Mouse (Mus musculus) CH12.LX (cell line): ENCODE measurements around the gene Appbp2. TPM values are rescaled to one million over a fixed set of nuclear protein-coding genes. Genes with fewer than 3 reads are reported as not detected.
A peak's percentile ranks its signal among the peaks of the same experiment; 100 is the strongest.

Source experiments
- DNase-seq: peaks from one replicate; pipeline ENCODE4 v3.0.0-alpha.2; 2013; ENCODE audit errors: extremely low read depth
- H3K27ac ChIP-seq: 2 replicates; pipeline ENCODE4 v1.5.1; 2012; ENCODE audit warnings: low read depth, mild to moderate bottlenecking, control low read depth, moderate library complexity; ENCODE audit not compliant: insufficient read depth
- H3K27me3 ChIP-seq: replicated peaks from 2 replicates; pipeline ENCODE3; 2012; ENCODE audit warnings: inconsistent platforms
- H3K36me3 ChIP-seq, 2 experiments: replicated peaks in 1 of 2; 2 replicates each; pipeline versions ENCODE3 to v1.6.1; 2012; ENCODE audit warnings: inconsistent platforms in 1 of 2, low read length in 1 of 2, mild to moderate bottlenecking in 1 of 2, mixed read lengths in 1 of 2, moderate library complexity in 1 of 2; ENCODE audit not compliant: control insufficient read depth in 1 of 2, insufficient read depth in 1 of 2
- H3K4me1 ChIP-seq, 2 experiments: 2 replicates each; pipeline ENCODE4 v1.6.1; 2012; ENCODE audit warnings: inconsistent platforms in 1 of 2, moderate library complexity in 1 of 2; ENCODE audit not compliant: insufficient read depth in 2 of 2, control insufficient read depth in 1 of 2
- H3K4me2 ChIP-seq: 2 replicates; pipeline ENCODE4 v1.6.1; 2012; ENCODE audit warnings: low read depth, mild to moderate bottlenecking, control low read depth; ENCODE audit not compliant: poor library complexity, insufficient read depth, severe bottlenecking
- H3K4me3 ChIP-seq, 3 experiments: fragments of 150-350 bp in 1 of 3; sonication (generic) in 1 of 3; replicated peaks in 1 of 3; 2 replicates each; pipeline versions ENCODE3 to v1.5.1; 2011 to 2012; ENCODE audit warnings: low read depth in 2 of 3, low read length in 2 of 3, mild to moderate bottlenecking in 2 of 3, moderate library complexity in 2 of 3, control low read depth in 1 of 3, improper control_type of control experiment in 1 of 3, inconsistent platforms in 1 of 3, mixed read lengths in 1 of 3; ENCODE audit not compliant: poor library complexity in 1 of 3
- H3K79me2 ChIP-seq: replicated peaks from 2 replicates; pipeline ENCODE4 v1.6.1; 2012; ENCODE audit warnings: mild to moderate bottlenecking, moderate library complexity; ENCODE audit not compliant: control insufficient read depth, poor library complexity, insufficient read depth, severe bottlenecking; ENCODE audit errors: extremely low read depth
- H3K9ac ChIP-seq: 2 replicates; pipeline ENCODE4 v1.6.1; 2012; ENCODE audit warnings: low read depth, mild to moderate bottlenecking, control low read depth, moderate library complexity; ENCODE audit not compliant: insufficient read depth
- H3K9me3 ChIP-seq: replicated peaks from 2 replicates; pipeline ENCODE3; 2012; ENCODE audit warnings: low read length, inconsistent platforms, mixed read lengths
- CHD1 ChIP-seq: IDR thresholded peaks from 2 replicates; pipeline ENCODE4 v1.6.1; 2012; ENCODE audit warnings: low read depth, low read length, improper control_type of control experiment, inconsistent platforms
- CHD2 ChIP-seq: IDR thresholded peaks from 2 replicates; pipeline ENCODE4 v1.6.1; 2011; ENCODE audit warnings: low read length, improper control_type of control experiment
- CTCF ChIP-seq, 2 experiments: IDR thresholded peaks in 1 of 2; conservative IDR thresholded peaks in 1 of 2; 2 replicates each; pipeline ENCODE4 v1.5.1; 2011 to 2012; ENCODE audit warnings: low read depth in 2 of 2, low read length in 2 of 2, improper control_type of control experiment in 1 of 2, inconsistent platforms in 1 of 2, mild to moderate bottlenecking in 1 of 2, moderate library complexity in 1 of 2
- MAZ ChIP-seq: IDR thresholded peaks from 2 replicates; pipeline ENCODE4 v1.6.1; 2012; ENCODE audit warnings: low read depth, mild to moderate bottlenecking, inconsistent platforms, low read length, improper control_type of control experiment, moderate library complexity
- MYC ChIP-seq: IDR thresholded peaks from 2 replicates; pipeline ENCODE4 v1.6.1; 2011; ENCODE audit warnings: low read depth, mild to moderate bottlenecking, improper control_type of control experiment, low read length
- NELFE ChIP-seq: IDR thresholded peaks from 2 replicates; pipeline ENCODE4 v1.6.1; 2011; ENCODE audit warnings: low read depth, low read length, improper control_type of control experiment
- PAX5 ChIP-seq: IDR thresholded peaks from 2 replicates; pipeline ENCODE4 v1.6.1; 2012; ENCODE audit warnings: low read length, inconsistent platforms, mixed read lengths
- RAD21 ChIP-seq: IDR thresholded peaks from 2 replicates; pipeline ENCODE4 v1.6.1; 2011; ENCODE audit warnings: low read depth, mild to moderate bottlenecking, low read length, improper control_type of control experiment, moderate library complexity
- SMC3 ChIP-seq: IDR thresholded peaks from 2 replicates; pipeline ENCODE4 v1.6.1; 2011; ENCODE audit warnings: low read depth, low read length, improper control_type of control experiment
- UBTF ChIP-seq: IDR thresholded peaks from 2 replicates; pipeline ENCODE4 v1.6.1; 2012; ENCODE audit warnings: low read depth, mild to moderate bottlenecking, inconsistent platforms, low read length, improper control_type of control experiment, moderate library complexity
- dilution Hi-C: fragments of 300-500 bp; cut with MboI; formaldehyde crosslinking; loops from 2 replicates; pipeline ENCODE4 v1.14.3; 2020; ENCODE audit warnings: low sequenced_read_pairs; ENCODE audit not compliant: extremely low pct_unique_long_range_greater_than_20kb, extremely low pct_ligation_motif_present
- in situ Hi-C: fragments of 300-500 bp; cut with MboI; formaldehyde crosslinking; loops from 3 replicates; pipeline ENCODE4 v1.14.3; 2019; ENCODE audit warnings: low sequenced_read_pairs, low pct_ligation_motif_present, low pct_unique_long_range_greater_than_20kb, mixed read lengths
- polyA plus RNA-seq: library from polyadenylated mRNA; unstranded; fragments of >175 nt; gene quantifications from 2 replicates; pipeline ENCODE4 v1.2.1, GENCODE M21; 2012; ENCODE audit warnings: low read depth; ENCODE audit not compliant: insufficient read length
- total RNA-seq, 2 experiments: library from RNA; depleted of rRNA; stranded (reverse); fragments of 300-350 nt in 1 of 2; fragments of >200 nt in 1 of 2; gene quantifications; 2 replicates each; pipeline ENCODE4 v1.2.3; 2012 to 2014

Appbp2 gene
- total and polyA plus RNA-seq, 3 experiments = 31.1 to 37.4 (median 36.6) TPM

- TF ChIP-seq CHD1 = peak; percentile 56; the same call in 1 of the 2 replicates
These were observed at the start of gene Appbp2 (continued) for GRCm38 (mm10) chr11:85234990-85235841.

DNA sequence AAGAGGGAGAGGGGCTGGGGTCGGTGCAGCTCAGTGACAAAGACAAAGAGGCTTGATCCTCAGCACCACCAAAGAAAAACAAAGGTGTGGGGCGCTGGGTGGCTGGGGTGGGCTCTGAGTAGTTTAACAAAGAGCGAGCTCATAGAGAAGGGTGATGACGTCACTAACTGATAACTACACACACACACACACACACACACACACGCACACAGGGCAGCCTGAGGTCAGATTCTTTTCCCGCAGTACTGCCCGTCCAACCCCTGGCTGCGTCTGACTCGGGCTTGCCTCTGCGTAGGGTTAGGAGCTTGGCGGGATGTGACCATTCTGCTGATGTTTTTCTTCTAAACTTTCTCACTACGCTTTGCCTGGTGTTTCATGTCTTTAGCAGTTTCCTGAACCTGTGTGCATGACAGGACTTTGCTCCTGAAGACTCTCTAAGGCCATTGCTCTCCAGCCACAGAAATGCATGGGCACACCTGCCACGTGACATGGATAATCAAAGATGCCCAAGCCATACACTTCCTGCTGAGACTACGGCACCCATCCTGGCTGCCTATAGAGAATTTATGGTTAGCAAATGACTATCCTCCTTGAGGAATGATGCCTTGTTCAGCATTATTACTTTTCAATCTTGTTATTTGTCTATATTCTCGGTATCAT lies 46.4 kb upstream of the Appbp2 start:
- H3K4me1 ChIP-seq = peaks cover 0 to 4% of the 10 kb centered on the region in 2 experiments; a peak in 1 of 4 replicates
- no peak overlapping the region for H3K4me3 ChIP-seq
- H3K36me3 ChIP-seq = no peaks in the 10 kb centered on the region
- no peak overlapping the region for H3K9ac ChIP-seq
- no peaks in the 10 kb centered on the region for H3K9me3 ChIP-seq
- TF ChIP-seq UBTF = no peak
- no peak for TF ChIP-seq MYC
- dilution Hi-C loops (no loop called here), in situ Hi-C loops (loop anchor here (5.0 kb wide), 1 partner anchor 36 kb away; no protein-coding TSS in a partner anchor)
- DNase-seq = no peak
- no peak overlapping the region for H3K4me2 ChIP-seq
- H3K79me2 ChIP-seq = no peaks in the 10 kb centered on the region
- H3K27me3 ChIP-seq = peaks cover 25% of the 10 kb centered on the region
- H3K27ac ChIP-seq = no peak overlapping the region

DNA sequence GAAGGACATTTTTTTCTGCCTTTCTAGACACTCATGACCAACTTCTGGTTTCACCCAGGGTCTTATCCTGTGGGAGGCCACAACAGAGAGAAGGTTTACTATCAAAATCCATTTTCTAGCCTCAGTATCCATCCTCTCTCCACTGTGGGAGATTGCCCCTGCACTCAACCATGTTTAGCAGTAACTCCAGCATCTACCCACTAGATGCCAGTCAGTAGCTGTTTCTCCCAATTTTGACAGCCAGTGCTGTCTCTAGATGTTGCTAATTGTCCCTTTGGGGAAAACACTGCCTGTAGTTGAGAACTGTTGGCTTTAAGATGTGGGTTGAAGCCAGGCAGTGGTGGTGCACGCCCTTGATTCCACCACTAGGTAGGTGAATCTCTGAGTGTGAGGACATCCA lies 43.2 kb upstream of the Appbp2 start:
- Histone ChIP-seq H3K36me3 (no peaks in the 10 kb centered on the region), H3K27ac (no peak overlapping the region), H3K9me3 (peaks cover 6% of the 10 kb centered on the region)
- no peak for TF ChIP-seq MAZ
- TF ChIP-seq RAD21 = peak; percentile 60
- TF ChIP-seq CHD2 = no peak
- peak in 1 of 2 experiments; percentile 60; a peak in 2 of 4 replicates for TF ChIP-seq CTCF (conservative IDR thresholded peaks at IDR 0.05 in 1 of 2, IDR thresholded peaks at IDR 0.05 in 1 of 2; ENCODE audit: low read depth in 2 of 2, low read length in 2 of 2)
- no peak for TF ChIP-seq NELFE
- peak; percentile 37 for TF ChIP-seq SMC3
- TF ChIP-seq, all 38 proteins: peak for 3
- in situ Hi-C loops (no loop called here), dilution Hi-C loops (no loop called here)
- Histone ChIP-seq H3K4me2 (no peak overlapping the region), H3K4me1 (peaks cover 0 to 4% of the 10 kb centered on the region in 2 experiments; a peak in 1 of 4 replicates), H3K9ac (no peak overlapping the region), H3K4me3 (no peak overlapping the region), H3K27me3 (peaks cover 25% of the 10 kb centered on the region), H3K79me2 (no peaks in the 10 kb centered on the region)
- DNase-seq = no peak

DNA sequence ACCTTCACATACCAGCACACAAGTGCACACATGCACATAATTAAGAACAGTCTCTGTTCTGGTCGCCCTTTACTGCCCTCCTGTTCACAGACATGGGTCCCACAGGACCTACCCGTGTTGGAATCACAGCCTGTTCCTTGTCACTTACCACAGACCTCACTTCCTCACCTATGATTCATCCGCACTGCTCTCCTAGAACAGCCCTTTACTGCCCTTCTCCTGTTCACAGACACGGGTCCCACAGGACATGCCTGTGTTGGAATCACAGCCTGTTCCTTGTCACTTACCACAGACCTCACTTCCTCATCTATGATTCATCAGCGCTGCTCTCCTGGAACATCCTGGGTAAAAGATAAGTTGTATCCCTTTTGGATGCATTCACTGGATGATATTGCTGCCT lies 42.7 kb upstream of the Appbp2 start:
- no peak overlapping the region for H3K4me3 ChIP-seq
- H3K27ac ChIP-seq = no peak overlapping the region
- DNase-seq = no peak
- in situ Hi-C loops (no loop called here), dilution Hi-C loops (no loop called here)
- peaks cover 25% of the 10 kb centered on the region for H3K27me3 ChIP-seq
- H3K4me1 ChIP-seq = peaks cover 0 to 4% of the 10 kb centered on the region in 2 experiments; a peak in 1 of 4 replicates
- H3K79me2 ChIP-seq = no peaks in the 10 kb centered on the region
- H3K4me2 ChIP-seq = no peak overlapping the region
- TF ChIP-seq PAX5 (no peak), SMC3 (no peak)
- H3K9ac ChIP-seq = no peak overlapping the region
- peaks cover 6% of the 10 kb centered on the region for H3K9me3 ChIP-seq
- no peaks in the 10 kb centered on the region for H3K36me3 ChIP-seq
